Mouse (Mus musculus) thymus, postnatal 36 days (tissue): ENCODE results near the gene Gm5678.
A peak's percentile ranks its signal among the peaks of the same experiment; 100 is the strongest.
"Not testable (repeated sequence)": the region's sequence is repeated elsewhere in the genome, so short reads cannot be mapped to it uniquely, and the experiment has no call there.

Experiments used
- DNase-seq, 2 experiments: peaks; one replicate each; pipeline ENCODE4 v3.0.0; 2022; ENCODE audit warnings: mixed read lengths in 2 of 2

The Gm5678 gene

DNA sequence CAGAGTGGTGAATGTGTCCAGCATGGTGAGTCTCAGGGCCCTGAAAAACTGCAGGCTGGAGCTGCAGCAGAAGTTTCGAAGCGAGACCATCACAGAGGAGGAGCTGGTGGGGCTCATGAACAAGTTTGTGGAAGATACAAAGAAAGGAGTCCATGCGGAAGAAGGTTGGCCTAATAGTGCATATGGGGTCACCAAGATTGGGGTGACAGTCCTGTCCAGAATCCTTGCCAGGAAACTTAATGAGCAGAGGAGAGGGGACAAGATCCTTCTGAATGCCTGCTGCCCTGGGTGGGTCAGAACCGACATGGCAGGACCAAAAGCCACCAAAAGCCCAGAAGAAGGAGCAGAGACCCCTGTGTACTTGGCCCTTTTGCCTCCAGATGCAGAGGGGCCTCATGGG, 18.1 kb upstream of the Gm5678 start:
- DNase-seq: no peak

DNA sequence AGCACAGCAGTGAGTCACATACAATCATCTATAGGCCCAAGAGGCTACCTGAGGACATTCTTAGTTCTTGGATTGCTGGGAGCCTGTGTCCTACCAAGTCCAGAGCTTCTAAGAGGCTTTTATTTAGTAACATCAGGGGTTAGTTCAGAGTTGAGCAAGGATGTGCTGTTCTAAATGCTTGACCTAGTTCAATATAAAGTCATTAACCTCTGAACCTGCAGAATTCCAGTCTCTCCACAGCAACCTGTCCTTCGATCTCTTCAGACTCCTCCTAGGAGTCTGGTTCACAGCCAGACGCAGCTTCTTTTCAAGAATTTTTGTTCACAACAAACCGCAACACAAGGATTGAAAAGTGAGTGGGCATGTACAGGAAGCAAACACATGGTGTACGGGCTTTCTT, 16.9 kb upstream of the Gm5678 start:
- DNase-seq: no peak

DNA sequence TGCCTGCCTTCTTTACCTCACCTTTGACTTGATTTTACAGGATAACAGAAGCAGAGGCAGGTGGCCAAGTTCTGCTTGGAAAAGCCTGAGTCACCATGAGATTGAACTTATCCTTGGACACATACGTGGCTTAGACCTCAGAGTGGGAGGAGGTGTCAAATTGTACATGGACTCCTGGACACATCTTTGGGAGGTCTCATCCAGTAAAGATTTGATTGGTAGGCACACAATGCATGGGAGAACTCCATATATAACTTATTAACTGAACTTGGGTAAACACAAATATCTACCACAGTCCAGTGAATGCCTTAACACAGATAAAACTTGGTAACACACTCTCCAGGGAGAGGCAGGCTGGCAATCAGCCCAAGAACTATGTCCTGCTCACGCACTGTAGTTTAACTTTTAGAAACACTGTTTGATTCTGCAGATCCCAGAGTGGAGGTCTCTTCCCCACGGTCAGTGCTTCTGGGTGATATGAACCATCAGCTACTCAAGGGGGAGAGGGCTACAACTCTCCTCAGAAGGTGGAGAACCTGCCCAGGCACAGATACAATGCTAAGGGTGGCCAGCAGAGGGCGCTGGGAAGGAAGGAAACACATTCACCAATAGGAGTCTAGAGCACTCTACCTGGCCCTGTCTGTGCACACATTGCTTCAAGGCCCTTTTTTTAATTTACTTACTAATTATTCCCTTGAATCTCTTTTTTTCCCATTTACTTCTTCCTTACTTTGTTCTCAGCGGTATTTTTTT, 12.6 kb upstream of the Gm5678 start:
- DNase-seq: peak; percentile 75 to 81

DNA sequence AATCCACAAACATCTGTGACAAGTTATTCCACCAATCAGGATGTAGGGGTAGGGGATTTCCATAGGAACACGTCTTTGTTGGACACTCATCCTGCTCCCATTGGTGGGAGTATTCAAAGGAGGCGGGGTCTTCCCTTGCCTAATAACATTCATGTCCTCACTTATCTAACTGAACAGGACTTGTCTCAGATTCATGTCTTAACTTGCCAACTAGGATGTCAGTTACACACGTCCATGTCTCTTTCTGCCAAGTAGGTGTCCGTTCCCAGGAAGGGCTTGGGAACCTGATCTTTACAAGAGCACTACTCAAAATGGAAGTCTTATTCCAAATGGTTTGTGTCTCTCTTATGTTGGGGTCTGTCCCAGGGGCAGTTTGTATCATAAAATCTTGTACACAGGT, 4.1 kb upstream of the Gm5678 start:
- not testable (repeated sequence) for DNase-seq

DNA sequence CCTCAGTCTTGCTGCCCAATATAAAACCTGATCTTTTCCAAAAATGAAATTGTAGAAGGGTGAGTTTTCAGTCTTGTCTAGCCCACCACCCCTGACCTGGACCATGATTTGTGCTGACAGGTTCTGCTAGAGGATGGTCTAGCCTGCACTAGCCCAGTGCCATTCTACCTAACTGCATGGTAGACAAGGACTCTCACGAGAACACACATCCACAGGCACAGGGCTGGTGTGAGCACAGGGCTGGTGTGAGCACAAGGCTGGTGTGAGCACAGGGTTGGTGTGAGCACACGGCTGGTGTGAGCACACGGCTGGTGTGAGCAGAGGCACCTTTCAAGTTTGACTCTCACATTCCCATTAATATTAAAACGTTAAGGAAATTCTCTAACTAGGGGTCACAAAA, 3.2 kb upstream of the Gm5678 start:
- DNase-seq: no peak

DNA sequence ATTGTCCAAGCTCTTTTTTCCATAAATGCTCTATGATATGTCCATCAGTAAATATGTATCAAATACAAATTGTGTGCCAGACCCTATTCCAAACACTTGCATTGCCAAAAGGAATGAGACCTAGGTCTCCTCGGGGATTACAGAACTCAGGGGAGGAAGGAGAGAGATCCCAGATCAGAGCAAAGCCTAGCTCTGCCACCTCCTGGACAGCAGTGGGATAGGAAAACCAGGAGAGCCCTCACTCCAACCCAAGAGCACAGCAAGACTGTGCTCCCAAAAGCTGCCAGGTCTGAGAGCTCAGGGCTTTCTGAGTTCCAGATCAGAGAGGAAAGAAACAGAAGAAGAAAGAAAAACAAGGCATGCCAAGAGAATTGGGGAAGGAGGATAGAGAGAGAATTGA, 1.2 kb upstream of the Gm5678 start:
- no peak for DNase-seq

DNA sequence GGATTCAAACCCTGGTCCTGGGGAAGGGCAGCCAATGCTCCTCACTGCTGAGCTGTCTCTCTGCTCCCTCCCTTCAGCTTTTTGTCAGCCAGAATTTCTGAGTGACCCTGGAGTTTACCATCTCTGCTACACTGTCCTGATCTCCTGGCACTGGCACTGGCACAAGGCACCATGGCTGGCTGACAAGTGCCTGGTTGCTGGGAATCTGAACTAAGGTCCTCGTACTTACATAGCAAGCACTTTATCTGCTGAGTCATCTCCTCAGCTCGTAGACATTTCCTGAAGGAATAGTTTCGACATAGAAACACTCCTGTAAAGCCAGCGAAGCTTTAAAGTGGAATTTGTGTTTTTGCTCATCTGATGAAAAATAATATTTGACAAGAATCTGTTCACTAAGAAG, 16.1 kb downstream of the Gm5678 start:
- no peak for DNase-seq

DNA sequence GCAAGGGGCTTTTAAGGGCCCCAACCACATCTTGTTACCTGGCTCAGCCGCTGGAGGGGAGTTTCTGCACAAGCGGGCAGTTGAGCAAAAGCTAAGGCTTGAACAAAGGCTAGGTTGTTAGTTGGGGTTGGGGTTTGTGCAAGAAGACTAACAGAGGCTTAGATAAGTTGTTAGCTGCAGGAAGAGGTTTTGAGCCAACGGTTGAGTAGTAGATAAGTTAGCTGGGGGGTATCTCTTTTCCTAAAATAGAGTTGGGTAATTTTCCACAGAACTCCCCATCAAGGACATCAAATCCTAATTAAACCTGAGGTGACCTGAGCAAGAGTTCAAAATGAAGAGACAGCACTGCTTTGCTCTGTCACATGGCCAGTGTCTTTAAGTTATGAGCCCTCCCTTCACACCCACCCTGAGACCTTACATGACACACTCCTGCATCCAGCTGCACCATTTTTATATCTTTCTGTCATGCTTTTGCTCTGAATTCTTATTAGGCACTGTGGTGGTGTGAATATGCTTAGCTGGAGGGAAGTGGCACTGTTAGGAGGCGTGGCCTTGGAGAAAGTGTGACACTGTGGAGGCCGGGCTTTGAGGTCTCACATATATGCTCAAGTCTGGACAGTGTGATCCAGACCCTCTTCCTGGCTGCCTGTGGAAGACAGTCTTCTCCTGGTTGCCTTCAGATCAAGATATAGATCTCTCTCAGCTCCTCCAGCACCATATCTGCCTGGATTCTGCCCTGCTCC, 20.7 kb downstream of the Gm5678 start:
- no peak for DNase-seq

DNA sequence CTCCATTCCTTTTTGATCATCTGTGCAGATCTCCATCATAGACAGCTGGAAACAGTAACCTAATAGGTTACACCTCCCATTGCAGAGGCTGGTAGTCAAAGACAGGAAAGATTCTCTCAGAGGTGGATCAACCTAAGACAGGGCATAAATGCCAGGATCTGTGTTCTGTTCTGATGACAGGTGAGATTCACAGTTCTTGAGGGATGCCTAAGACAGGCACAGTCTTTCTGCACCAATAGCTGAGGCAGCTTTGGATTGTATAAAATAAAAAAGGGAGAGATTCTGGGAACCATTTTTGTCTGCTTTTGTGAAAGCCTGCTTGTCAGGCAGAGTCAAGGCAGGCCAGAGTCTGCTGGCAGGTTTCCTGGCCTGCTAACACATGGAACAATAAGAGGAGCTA, 40.1 kb downstream of the Gm5678 start:
- no peak for DNase-seq

DNA sequence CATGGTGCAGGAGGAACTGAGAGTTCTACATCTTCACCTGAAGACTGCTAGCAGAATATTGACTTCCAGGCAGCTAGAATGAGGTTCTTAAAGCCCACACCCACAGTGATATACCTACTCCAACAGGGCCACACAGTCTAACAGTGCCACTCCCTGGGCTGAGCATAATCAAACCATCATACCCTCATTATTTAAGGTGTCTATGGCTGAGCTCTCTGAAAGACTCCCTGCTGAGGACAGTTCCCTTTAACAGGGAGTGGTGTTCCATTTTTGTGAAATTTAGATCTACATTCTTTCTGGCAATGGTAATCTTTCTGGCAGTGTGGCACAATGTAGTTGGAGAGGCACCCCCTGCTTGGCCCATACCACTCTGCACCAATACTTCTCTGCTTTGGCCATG, 41.6 kb downstream of the Gm5678 start:
- DNase-seq: no peak

DNA sequence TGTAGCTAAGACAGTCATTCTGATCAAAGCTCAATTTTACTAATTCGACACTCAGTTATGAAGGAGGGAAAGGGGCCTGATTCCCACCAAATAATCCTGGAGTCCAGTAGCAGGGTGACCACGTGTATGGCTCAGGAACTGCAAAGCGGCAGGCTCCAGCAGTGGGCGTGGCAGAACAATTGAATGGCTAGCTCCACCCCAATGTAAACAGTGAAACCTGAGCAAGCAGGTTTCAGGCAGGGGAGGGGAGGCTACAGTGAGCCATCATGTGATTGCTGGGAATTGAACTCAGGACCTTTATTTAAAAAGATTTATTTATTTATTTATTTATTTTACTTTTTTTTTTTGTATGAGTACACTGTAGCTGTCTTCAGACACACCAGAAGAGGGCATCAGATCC, 42.6 kb downstream of the Gm5678 start:
- not testable (repeated sequence) for DNase-seq

DNA sequence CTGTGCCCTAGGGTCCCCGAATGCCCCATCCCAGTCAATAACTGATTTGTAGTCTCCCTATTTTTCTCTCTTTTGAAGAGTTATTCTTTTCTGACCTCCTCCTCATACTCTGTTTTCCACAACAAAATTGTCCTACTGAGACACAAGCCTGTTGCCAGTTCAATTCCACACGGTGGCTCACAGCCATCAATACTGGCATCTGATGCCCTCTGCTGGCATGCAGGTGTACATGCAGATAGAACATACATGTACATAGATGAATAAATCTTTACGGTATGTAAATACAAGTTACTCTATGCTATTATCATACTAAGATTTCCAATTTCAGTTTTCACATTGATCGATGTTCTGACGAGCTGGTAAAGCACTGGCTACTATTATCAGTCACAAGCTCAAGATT, 43.2 kb downstream of the Gm5678 start:
- DNase-seq: no peak

DNA sequence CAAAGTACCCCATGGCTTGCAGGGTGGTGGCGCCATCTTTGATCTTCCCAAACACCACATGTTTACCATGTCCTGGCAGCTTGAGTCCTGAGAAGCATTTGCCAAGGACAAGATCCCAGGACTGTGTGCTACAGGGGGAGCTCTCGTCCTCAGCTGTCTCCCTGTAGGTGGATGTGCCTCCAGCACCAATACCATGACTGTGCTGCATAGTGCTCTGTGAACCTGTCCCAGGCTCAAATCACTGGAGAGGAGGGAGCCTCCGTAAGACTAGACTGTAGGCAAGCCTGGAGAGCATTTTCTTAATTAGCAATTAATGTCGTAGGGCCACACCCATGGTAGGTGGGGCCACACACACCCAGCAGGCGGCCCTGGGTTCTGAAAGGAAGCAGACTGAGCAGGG, 48.5 kb downstream of the Gm5678 start:
- no peak for DNase-seq

DNA sequence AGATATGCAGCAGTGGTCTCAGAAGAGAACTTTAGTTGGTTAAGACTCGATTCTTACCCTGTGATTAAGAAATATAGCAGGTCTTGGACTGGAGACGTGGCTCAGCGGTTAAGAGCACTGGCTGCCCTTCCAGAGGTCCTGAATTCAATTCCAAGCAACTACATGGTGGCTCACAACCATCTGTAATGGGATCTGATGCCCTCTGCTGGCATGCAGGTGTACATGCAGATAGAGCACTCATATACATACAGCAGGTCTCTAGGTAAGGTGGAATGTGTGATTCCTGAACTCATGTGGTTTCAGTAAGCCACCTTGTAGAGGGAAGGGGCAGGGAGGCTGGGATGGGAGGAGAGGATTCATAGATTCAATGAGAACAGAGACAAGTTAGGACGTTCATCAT, 50.3 kb downstream of the Gm5678 start:
- DNase-seq: no peak

DNA sequence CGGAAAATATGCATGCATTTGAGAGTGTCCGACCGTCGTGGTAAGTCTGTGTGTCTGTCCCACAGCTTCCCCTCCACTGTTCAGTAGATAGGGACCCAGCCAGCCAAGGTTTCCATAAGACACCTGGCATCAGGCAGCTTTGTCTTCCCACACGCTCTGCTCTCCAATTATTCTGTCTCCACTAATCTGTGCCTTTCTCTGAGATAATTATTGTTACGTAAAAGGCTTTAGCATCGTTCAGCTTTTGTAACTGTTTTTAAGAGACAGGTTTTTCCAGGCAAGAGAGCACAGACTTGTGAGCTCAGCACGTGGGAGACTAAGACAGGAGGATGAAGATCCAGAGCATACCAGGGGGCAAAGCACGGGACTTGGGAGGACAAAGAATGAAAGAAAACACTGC, 51.3 kb downstream of the Gm5678 start:
- DNase-seq: no peak
